Mouse (Mus musculus) thymus, adult 2 months (tissue): ENCODE measurements at regions not wholly inside any gene's neighbourhood (a gene's known extent, or its start where the extent isn't known, plus 50 kb on each side); places are given as distances from the start of the nearest gene placed in this dataset.

Source experiments
- DNase-seq: peaks from one replicate; pipeline ENCODE4 v3.0.0; 2021
- H3K27ac ChIP-seq: fragments of 200-500 bp; 2 replicates; pipeline ENCODE4 v1.5.1; 2012; ENCODE audit warnings: low read length, control low read depth; ENCODE audit not compliant: control insufficient read depth, insufficient read depth
- H3K27me3 ChIP-seq: fragments of 200-500 bp; 2 replicates; pipeline ENCODE4 v1.6.1; 2012; ENCODE audit warnings: mild to moderate bottlenecking, low read length, moderate library complexity, mixed read lengths; ENCODE audit not compliant: control insufficient read depth, insufficient read depth
- H3K36me3 ChIP-seq: fragments of 200-500 bp; 2 replicates; pipeline ENCODE4 v1.6.1; 2012; ENCODE audit warnings: mild to moderate bottlenecking, low read length, moderate library complexity; ENCODE audit not compliant: control insufficient read depth, insufficient read depth
- H3K4me1 ChIP-seq: fragments of 200-500 bp; replicated peaks from 2 replicates; pipeline ENCODE4 v1.6.1; 2012; ENCODE audit warnings: low read length; ENCODE audit not compliant: control insufficient read depth, insufficient read depth
- H3K4me3 ChIP-seq: fragments of 200-500 bp; 2 replicates; pipeline ENCODE4 v1.5.1; 2012; ENCODE audit warnings: mild to moderate bottlenecking, low read length, control low read depth, moderate library complexity; ENCODE audit not compliant: control insufficient read depth, insufficient read depth
- CTCF ChIP-seq: fragments of 200-500 bp; IDR thresholded peaks from 2 replicates; pipeline ENCODE4 v1.5.1; 2012; ENCODE audit warnings: mild to moderate bottlenecking, control low read depth, low read length, moderate library complexity, borderline replicate concordance; ENCODE audit not compliant: control insufficient read depth, poor library complexity, insufficient read depth; ENCODE audit errors: extremely low read depth
- POLR2A ChIP-seq: fragments of 200-500 bp; IDR thresholded peaks from 2 replicates; pipeline ENCODE4 v1.6.1; 2012; ENCODE audit warnings: mild to moderate bottlenecking, low read length, control low read depth, moderate library complexity; ENCODE audit not compliant: control insufficient read depth, poor library complexity, insufficient read depth; ENCODE audit errors: extremely low read depth
- WGBS: fragments of 180-500 bp; shearing (Covaris S2); methylation state at CpG from one replicate; pipeline ENCODE4 v1.1.7; 2018; 5-methylcytosine and 5-hydroxymethylcytosine counted together

DNA sequence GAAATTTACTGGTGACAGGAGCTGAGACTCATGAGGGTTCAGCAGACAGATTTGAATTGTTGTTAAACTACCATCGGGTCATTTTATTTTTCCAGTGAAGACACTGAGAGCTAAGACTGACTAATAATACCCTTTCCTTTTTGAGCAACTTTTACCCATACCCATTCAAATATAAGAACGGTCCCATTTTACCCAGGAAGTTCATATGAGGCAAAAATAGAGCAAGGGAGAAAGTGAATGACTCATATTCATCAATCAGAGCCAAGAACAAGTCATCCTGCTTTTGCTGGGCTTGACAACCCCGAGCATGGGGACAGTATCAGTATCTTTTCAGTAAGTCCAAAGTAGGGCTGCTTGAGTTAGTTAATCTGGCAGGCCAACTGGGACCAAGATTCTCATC lies 123.3 kb downstream of the Tmem38b start:
- Histone ChIP-seq H3K27me3 (no peaks in the 10 kb centered on the region), H3K4me1 (no peaks in the 10 kb centered on the region), H3K36me3 (no peaks in the 10 kb centered on the region), H3K27ac (no peak overlapping the region), H3K4me3 (no peak overlapping the region)
- no peak for DNase-seq
- WGBS, result 82% methylated on average over 3 of the region's 3 CpGs
- TF ChIP-seq CTCF, result no peak
- TF ChIP-seq POLR2A, result no peak

DNA sequence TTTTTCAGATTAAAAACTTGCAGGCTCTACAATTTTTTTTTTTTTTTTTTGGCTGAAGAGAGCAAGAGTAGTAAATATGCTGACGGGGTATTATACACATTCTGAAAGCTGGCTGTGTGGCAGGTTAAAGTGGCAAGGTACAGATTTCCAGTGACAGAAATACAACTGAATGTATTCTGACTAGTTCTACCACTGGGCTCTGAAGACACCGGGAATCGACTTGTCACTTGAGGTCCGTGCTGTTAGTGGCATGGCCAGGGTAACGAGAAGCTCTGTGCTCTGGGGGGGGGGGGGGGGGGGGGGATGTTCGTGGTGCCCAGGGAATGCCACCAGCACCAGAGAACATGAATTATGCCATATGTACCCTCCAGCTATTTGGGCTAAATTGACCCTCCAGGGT lies 124.7 kb downstream of the Tmem38b start:
- WGBS, result 87% methylated on average over 6 of the region's 6 CpGs
- H3K4me3 ChIP-seq, result no peak overlapping the region
- TF ChIP-seq CTCF (no peak), POLR2A (no peak)

DNA sequence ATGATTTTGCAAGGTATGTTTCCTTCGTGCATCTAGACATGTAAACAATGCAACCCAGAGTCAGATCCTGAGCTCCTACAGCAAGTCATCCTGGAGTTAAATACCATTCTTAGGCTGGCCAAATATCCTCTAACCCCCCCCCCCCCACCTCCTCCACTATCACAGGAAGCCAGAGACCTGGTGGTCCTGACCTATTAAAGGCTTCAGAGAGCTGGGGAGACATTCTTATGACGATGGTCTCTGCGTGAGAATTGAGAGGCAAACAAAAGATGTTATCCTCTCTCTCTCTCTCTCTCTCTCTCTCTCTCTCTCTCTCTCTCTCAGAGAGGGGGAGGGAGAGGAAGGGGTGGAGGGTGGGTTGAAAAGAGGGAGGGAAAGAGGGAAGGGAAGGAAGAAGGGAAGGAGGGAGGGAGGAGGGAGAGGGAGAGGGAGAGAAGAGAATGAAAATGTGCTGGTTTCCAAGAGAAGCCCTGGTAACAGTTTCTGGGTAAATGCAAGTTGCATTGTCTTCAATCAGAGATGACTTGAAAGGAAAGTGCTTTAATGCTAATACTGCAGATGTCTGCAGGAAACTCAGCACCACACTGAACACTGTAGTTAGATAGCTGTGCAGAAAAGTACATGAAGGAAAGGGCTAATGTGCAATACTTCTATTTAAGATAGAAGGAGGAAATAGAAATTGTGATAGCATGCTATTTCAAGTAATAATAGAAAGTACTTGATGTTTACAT lies 125.3 kb downstream of the Tmem38b start:
- Histone ChIP-seq H3K36me3 (no peaks in the 10 kb centered on the region), H3K4me1 (no peaks in the 10 kb centered on the region), H3K27me3 (no peaks in the 10 kb centered on the region), H3K27ac (no peak overlapping the region), H3K4me3 (no peak overlapping the region)
- TF ChIP-seq POLR2A (no peak), CTCF (no peak)
- 47% methylated on average over 3 of the region's 3 CpGs for WGBS
- DNase-seq, result no peak

More for the DNA sequence above, 124.7 kb downstream of the Tmem38b start:
- no peak for DNase-seq
- H3K4me1 ChIP-seq, result no peaks in the 10 kb centered on the region
- no peak overlapping the region for H3K27ac ChIP-seq
- no peaks in the 10 kb centered on the region for H3K27me3 ChIP-seq
- H3K36me3 ChIP-seq, result no peaks in the 10 kb centered on the region

DNA sequence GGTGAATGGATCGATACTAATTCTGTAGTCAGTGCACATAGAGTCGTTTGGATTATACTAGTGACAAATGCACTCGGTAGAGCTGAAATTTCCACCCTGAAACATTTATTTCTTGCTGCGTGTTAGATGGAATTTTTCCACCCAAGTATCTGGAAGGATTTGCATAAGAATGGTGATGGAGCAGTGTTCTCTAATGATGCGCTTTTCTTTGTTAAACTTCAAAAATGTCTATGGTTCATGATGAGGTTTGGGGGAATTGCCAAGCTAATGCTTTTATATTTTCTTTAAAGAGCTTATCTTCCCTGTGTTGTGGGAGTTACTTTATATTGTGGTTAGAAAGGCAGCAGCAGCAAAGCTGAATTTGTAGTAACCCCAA lies 125.9 kb downstream of the Tmem38b start:
- Histone ChIP-seq H3K4me1 (no peaks in the 10 kb centered on the region), H3K27ac (no peak overlapping the region), H3K4me3 (no peak overlapping the region), H3K36me3 (no peaks in the 10 kb centered on the region), H3K27me3 (no peaks in the 10 kb centered on the region)
- TF ChIP-seq POLR2A (no peak), CTCF (no peak)
- DNase-seq, result no peak
- WGBS, result 89% methylated on average over 5 of the region's 5 CpGs

DNA sequence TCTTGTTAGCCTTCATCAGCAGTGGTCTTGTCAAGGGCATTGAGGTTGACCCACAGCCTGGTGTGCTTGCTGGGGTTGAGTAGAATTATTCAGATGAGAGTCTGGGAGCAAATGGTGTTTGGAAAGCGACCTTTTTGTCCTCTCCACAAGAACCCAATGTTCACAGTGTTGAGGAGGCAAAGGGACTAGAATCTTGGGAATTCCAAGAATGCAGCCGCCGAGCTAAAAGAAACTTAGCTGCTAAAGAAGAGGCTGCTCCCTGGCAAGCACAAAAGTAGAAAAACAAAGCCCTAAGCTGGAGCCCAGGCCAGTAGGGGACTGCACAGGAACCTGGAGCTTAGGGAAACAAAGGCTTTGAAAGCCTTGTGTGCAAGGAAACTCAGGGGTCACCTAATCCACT lies 126.4 kb downstream of the Tmem38b start:
- H3K4me1 ChIP-seq, result no peaks in the 10 kb centered on the region
- no peaks in the 10 kb centered on the region for H3K36me3 ChIP-seq
- no peak for DNase-seq
- TF ChIP-seq POLR2A (no peak), CTCF (no peak)
- no peak overlapping the region for H3K27ac ChIP-seq
- no peak overlapping the region for H3K4me3 ChIP-seq
- 82% methylated on average over 3 of the region's 3 CpGs for whole genome bisulfite sequencing
- H3K27me3 ChIP-seq, result no peaks in the 10 kb centered on the region

DNA sequence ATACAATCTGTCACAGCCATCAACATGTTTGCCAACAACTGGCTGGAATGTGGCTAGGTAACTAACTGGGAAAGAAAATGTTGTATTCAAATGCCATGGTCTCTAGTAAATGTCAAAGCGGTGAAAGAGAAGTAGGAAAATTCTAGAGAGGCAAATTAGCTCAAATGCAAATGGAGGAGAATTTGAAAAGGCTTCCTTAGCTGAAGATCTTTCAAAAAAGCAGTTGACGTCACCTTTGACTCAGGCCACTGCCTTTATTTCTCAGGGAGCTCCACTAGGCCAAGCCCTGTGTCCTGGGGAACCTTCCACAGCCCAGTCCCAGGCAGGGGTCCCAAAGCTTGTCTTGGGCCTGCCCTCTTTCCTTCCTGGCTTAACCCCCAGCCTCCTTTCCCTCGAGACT lies 136.6 kb downstream of the Tmem38b start:
- no peak for TF ChIP-seq CTCF
- no peak for TF ChIP-seq POLR2A
- 91% methylated on average over 3 of the region's 3 CpGs for WGBS
- Histone ChIP-seq H3K4me1 (no peaks in the 10 kb centered on the region), H3K27me3 (no peaks in the 10 kb centered on the region), H3K27ac (no peak overlapping the region), H3K4me3 (no peak overlapping the region), H3K36me3 (no peaks in the 10 kb centered on the region)
- DNase-seq, result no peak

DNA sequence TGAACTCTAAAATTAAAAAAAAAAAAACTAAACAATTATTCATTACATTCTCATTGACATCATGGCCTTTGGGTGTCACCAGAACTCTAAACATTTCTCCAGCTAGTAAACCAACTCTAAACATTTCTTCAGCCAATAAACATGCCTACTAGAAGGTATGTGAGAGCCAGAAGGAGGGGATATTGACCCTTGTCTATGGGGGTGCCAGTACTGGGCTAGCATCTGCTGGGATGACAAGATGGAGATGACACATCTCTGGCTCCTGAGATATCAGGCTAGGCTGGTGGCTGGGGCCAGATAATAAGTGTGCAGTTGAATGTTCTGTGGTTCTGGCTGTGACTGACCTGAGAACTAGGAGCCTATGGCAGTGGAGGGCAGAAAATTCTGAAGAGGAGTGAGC lies 144.6 kb downstream of the Tmem38b start:
- TF ChIP-seq CTCF, result no peak
- TF ChIP-seq POLR2A, result no peak
- no peak for DNase-seq
- Histone ChIP-seq H3K4me1 (no peaks in the 10 kb centered on the region), H3K4me3 (no peak overlapping the region), H3K36me3 (no peaks in the 10 kb centered on the region), H3K27me3 (no peaks in the 10 kb centered on the region), H3K27ac (no peak overlapping the region)
